Mouse (Mus musculus) ES-CJ7 (cell line): ENCODE measurements around the gene Cobll1.

Experiments used
- DNase-seq: peaks from one replicate; pipeline ENCODE4 v3.0.0; 2011; ENCODE audit warnings: low read depth, low spot score

The Cobll1 gene

DNA sequence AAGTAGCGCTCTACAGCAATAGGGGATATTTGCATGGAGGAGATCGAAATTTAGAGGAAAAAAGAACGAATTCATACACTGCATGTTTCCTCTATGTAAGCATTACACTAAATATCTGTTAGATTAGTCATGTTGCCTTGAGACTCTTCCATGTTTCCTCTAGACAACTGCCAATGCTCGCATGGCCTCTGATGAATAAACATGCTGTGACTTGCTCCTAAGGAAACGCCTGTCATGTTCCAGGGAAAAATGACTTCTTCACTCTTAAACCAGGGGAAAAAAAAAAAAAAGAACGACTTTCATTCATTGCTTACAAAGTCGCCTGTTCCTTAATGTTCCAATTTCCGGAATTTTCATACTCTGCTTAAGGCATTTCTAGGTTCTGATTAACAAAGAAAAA lies 2.1 kb downstream of the Cobll1 start:
- DNase-seq, result no peak

DNA sequence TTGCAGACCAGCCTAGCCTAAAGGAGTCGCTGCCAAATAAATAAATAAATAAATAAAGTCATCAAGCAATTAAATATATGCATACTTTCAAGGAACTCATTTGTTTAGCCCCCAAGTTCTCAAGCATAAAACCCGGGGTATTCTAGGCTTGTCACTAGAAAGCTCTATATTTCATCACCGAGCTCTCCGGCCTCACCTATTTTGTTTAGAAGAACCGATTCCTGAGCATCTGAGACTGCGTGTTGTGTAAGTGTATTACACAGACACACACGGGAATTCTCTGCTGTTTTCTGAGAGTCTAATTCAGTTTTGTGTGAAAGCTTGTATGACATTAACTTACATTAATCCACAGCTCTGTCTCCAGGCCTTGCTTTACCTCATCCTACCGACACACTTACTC lies 2.6 kb downstream of the Cobll1 start:
- no peak for DNase-seq

DNA sequence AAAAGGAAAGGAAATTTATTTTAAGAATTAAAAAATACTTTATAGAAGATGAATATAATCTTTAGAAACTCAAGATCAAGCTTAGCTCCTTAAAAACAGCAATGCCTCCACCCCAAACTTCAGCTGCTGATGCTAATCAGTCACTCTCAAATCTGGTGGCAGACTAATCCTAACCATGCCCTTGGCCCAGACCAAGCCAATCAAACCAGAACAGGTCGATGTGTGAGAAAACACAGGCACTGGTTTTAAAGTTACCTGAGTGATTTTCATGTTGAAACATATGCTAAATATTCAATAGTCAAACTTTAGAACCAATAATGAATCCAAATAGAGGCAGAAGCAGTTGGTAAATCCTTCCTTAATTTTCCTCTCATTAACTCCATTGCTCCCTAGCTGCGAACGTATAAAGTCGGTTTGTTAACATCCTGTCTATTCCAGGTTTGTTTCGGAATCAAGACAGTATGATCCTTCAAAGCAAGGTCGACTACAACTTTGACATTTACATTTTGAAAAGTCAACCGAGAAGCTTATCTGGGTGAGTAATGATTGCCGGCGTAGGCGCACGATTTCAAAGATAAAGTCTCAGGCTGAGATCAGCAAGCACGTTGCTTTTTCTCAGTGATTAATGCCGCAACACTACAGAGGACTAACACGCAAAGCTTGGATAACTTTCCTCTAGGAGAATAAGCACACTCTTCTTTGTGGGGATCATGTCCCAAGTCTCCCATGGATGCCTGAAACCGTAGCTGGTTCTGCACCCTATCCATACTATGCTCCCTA lies 6.3 kb downstream of the Cobll1 start:
- no peak for DNase-seq

DNA sequence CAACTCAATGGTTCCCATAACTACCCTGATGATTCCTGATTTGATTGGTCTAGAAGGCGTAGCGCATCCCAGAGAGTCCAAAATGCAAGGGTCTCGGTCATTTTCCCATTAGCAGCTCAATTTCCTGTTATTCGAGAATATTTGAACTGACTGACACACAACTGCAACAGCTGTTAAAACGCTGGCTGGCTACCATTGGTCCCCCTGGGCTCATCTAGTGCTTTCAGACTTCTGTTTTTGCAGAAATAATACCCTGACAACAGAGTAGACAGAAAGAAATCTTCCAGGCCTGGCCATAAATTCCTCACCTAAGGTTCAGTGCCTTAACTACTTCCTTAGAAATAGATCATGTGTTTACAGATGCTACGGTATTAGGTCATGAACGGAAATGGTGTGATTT lies 10.8 kb downstream of the Cobll1 start:
- no peak for DNase-seq

DNA sequence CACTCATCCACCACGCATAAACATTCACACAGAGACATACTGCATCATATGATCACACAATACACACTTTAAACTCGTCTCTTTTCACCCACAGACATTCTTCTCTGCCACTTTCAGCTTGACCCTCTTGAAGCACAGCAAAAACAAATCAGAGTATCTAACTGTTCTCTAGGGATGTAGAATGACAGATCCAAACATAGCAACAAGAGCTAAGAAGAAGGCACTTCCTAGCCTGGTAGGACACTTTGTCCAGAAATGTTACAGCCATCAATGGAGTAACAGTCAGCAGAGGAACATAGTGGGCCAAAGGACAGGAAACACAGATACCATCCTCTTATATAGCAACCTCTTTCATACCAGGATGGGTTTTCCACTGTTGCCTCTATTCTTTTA lies 11.3 kb downstream of the Cobll1 start:
- DNase-seq, result no peak

DNA sequence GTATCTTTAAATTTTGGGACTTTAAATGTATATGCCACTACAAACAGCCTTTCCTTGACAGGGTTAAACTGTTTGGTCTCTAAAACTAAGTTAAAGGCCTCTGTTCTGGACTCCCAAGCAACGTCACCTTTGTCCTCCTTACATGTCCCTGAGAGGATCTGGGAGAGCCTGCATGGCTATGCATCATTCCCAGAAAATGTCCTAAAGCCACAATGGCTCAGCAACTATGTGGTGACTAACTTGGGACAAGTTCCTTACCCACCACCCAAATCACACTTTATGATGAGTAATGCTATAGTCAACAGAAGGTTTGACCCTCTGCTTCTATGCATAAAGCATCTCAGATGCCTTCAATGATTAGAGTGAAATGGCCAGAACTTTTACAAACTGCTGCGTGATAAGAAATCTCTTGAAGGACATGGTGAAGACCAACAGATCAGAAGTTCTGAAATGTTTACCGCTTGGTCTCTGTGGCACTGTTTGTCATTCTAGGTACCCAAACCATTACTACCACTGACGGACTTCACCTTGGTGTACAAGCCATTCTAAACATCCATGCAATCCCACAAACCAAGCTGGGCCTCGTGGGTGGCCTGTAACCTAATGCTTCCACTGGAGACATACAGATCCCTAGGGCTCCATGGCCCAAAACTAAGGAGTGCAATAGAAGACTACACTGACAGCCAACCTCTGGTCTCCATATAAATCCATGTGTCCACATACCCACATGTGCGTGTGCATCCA lies 11.9 kb downstream of the Cobll1 start:
- DNase-seq, result no peak

DNA sequence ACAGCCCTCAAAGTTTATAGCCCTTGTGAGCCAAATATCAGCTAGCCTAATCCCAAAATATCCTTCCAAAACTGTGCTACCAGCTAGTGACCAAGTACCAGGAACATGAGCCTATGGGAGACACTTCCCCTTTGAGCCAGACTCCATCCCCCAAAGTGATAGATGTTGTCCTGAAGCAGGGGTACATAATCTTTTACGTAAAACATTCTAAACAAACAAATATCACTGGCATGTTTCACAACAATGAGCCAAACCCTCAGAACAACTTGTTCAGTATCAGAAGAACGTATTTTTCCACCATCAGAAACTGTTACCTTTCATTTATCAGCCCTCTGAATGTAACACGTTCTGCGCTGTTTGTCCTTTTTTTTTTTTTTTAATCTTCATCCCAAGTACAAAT lies 12.7 kb downstream of the Cobll1 start:
- DNase-seq, result no peak

DNA sequence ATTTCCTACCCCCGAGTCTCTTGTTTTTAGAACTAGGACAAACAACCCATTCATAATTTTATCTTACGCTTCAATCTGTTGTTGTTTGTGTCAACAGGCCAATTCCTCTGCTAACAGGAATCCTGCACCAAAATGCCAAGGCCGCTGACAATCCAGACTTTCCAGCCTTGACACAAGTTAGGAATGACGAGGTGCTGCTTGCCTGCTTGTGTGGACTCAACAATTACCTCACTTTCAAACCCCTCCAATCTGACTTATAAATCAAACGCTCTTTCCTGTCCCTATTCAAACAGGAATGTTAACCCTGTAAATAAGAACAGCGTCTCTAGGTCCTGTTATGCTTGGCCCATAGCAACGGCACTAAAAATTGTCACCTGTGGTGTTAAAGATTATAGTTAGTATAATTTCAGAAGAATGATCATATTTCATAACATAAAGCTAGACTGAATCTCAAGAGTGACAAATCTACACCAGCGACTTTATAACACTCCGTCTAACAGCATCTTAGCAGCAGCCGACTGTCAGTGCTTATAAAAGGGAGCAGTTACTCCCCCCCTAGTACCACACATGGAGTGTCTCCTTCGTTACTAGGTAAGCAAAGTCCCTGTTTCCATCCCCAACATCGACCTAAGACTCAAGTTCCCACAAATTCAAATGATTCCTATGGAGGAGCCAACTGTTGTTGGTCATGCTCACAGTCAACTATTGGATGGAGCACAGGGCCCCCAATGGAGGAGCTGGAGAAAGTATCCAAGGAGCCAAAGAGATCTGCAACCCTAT lies 15.1 kb downstream of the Cobll1 start:
- no peak for DNase-seq

DNA sequence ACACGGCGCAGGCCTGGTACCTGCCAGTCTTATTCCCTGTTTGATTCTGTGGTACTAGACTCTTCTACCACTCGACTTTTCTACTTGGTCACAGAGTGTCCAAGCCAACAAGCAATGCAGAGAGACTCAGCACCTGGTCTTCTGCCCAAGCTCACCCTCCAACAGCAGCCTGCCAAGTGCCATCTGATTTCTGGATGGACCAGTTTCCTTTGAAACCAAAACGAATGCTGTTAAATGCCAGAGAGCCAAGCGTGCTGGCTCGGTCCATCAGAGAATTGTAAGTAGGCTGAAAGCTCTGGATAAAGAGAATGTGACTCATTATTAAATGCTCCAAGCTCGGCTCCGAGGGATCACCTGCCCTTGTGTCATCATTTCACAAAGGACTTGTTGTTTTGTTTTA lies 16.2 kb downstream of the Cobll1 start:
- no peak for DNase-seq

DNA sequence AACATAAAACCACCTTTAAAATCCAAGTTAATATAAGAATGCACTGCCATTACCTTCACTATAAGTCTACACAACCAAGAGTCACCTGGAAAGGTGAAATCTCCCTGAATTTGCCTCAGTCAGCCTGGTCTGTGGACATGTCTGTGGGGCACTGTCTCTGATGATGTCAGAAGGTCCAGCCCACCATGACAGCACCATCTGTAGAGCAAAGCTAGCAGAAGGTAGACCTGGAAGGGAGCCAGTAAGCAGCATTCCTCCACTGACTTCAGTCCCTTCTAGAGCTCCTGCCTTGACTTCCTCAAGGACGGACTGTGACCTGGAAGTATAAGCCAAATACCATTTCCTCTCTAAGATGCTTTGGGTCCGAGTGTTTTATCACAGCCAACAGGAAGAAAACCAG lies 17.6 kb downstream of the Cobll1 start:
- no peak for DNase-seq

DNA sequence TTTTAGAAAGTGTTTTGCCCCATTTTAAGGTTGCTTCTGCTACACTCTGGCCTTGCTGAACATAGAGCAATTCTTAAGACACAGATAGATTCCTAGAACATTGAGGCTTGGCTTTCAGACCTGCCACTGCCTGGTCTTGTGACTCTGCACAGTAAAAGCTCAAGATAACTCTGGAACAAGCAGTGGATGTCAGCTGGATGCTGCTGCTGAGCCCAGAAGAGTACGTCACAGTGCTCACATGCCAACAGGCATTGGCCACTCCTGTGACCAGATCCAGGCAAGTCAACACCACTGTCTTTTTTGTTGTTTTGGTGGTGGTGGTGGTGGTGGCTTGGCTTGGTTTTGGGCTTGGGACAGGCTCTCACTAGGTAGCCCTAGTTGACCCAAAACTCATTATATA lies 18.6 kb downstream of the Cobll1 start:
- no peak for DNase-seq

DNA sequence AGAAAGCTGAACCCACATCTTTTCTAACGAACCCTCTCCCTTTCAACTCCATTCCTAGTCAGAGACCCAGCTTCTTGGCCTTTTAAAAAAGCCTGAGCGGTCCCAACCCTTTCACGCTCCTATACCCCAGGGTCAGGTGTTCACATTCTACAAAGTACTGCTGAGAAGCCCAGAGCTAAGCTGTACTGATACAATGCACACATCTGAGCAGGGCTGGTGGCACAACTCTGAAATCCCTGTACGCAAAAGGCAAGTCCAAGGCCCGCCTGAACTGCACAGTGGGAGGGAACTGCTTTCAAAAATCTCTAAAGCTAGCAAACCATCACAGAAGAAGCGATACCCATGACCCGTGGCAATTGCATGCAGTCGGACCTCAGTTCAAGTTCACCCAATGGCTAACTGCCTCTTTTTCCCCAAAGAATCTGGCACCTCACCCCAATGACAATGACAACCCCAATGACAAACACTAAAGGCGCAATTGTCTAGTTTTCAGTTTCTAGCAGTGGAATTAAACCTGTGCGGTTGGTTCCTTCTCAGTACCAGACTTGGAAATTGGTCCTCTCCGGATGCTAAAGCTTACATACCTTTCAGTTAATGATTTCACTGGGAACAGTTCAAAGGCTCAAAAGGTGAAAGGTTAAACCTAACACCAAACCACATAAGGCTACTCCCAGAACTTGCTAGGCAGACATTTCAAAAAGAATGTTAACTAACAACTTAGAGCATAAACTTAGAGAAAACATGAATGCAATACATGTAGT lies 19.6 kb downstream of the Cobll1 start:
- no peak for DNase-seq

DNA sequence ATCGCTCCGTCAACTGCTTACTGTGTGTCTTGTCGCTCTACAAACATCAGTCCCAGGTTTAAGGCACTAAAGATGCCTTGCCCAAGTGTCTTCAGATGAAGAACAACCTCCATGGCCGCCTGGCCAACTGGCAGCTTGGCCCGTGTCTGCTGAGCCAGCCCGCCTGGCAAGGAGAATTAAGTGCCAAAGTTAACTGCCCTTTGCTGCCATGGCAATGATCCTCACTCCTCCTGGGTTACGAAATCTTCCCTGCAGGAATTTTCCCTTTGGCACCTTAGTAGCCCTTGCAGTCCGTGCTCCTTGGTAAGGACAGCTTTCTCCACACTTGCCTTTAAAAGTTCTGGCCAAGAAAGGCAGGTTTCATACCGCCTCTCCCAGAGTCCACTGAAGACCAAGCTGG lies 20.9 kb downstream of the Cobll1 start:
- DNase-seq, result no peak

DNA sequence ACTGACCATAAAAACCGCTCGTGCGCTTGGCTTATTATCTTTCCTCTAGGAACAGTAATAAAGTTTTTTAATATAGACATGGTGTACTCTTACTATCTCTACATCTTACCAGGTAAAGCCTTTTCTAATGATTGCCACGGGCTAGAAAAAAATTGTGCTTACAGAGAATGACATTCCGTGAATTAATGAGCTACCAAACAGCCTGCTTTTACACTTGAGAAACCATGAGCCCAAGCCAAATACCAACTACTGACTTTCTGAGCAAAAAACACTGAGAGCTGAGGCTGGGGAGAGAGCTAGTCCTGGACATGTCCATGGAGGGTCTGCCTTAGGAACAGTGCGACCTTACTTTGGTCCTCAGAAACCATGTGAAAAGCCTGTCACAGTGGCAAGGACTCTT lies 21.5 kb downstream of the Cobll1 start:
- DNase-seq, result no peak

DNA sequence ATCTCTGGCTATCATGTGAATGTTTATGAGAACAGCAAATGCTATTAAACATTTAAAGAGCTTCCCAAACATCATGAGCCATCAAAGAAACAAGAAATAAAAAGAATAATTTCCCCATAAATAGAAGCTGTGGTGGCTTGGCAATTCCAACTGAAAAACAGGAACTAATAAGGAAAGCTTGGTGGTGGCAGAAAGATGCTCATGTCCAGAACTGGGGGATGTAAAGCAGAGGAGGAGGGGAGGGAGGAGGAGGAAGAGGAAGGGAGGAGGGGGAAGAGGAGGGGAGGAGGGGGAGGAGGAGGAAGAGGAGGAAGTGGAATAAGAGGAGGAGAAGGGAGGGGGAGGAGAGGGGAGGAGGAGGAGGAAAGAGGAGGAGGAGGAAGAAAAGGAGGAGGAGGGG lies 23.0 kb downstream of the Cobll1 start:
- DNase-seq, result no peak

DNA sequence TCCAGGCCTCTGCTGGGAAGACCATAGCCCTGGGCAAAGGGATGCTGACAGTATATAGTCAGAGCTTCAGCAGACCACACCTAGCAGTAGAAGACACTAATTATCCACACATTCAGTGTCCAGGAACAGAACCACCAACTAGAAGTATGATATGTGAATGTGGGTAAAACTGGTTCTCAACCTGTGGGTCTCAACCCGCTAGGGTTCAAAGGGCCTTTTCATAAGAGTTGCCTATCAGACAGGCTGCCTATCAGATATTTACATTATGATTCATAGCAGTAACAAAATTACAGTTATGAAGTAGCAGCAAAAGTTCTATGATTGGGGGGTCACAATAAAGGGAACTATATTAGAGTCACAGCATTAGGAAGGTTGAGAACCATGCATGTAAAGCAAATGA lies 24.6 kb downstream of the Cobll1 start:
- no peak for DNase-seq

DNA sequence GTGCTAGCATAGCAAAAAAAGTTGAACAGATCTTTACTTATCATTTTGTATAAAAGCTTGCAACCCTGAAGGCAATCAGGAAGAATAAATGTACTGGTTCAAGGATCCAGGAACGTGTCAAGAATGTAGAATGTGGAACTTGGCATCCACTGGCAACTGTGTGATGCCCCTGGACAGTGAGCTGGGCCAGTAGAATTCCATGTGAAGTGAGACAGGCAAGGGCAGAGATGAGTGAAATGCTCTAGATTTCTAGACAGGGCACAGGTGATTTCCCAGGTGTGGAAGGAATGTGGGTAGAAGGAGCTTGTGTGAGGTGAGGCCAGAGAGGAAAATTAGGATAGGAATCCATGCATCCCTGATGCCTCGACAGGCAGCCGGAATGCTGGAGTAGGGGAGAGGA lies 25.5 kb downstream of the Cobll1 start:
- DNase-seq, result no peak

DNA sequence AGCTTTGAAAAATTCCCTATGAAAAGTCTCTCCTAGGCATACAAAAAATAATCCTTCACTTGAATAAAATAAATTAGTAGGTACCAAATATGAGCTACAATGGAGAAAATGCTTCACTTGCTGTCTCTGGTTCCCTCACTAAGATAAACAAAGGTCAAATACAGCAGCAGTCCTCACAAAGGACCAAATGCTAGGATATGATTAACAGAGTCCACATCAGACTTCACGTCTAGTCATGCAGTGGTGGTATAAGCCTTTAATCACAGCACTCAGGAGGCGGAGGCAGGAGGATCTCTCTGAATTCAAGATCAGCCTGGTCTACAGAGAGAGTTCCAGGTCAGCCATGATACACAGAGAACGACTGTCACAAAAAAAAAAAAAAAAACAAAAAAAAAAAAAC lies 27.6 kb downstream of the Cobll1 start:
- no peak for DNase-seq

DNA sequence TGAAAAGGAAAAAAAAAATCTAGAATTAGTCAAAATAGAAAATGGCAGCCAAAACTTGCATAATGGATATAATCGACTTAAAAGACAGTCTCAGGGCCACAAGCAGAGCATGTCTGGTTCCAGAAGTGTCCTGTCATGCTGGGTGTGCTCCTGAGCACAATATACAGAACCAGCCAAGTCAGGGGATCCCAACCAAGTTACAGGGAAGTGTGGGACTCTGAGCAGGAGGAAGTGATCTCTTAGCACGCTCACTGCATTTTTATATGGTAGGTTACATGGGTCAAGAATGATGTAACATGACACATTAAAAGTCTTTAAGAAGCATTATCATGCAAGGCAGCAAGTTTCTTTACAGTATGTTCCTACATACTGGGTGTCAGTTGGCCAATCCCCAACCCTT lies 31.5 kb downstream of the Cobll1 start:
- no peak for DNase-seq

DNA sequence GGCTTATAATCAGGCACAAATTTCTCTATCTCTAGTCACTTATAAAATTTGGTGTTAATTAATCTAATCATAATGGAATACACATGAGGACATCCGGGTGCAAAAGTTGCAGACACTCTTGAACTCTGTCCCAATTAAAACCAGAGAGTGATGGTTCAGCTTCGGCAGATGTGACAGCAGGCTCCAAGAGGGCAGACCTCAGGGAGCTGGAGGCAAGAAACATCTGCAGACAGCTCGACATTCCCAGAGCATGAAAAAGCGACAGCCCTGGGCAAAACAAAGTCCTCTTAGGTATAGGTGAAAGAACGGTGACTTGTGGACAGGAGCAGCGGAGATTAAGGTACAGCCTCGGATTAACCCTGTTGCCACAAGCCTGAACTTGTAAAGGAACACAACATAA lies 35.5 kb downstream of the Cobll1 start:
- DNase-seq, result no peak

DNA sequence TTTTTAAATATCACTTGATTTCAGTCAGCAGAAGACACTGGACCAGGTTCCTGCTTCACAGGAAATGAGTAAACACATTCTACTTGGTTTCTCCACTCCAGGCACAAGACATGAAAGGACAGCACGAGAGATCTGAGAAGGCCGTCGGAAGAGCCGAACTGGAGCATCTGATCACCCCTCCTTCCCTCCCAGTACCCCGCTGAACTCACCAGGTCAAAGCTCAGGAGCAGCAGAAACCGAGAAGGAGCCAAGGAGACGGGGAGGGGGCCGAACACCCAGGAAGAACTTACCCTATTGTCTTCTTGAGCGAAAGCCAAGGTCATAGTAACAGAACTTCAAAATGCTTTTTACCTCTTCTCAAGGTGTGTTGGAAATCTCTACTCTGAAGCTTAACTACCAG lies 39.5 kb downstream of the Cobll1 start:
- no peak for DNase-seq

DNA sequence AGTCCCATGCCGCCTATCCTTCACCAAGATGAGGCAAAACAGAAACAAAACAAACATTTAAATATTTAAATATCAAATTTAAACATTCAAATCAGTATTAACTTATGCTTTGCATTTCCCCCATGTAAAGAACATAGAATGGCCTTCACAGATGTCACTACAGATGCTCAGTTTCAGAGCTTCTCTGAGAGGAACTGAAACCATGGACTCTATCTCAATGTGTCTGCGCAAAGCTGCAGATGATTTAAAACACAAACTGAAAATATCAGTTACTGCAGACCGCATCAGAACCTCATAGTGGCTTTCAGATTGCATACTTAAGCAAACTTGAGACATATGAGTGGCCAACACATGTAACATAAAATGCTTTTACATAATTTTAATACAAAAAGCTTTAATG lies 40.6 kb downstream of the Cobll1 start:
- no peak for DNase-seq
